Mouse (Mus musculus): ENCODE measurements around the gene Gm37240. TPM values are rescaled to one million over a fixed set of nuclear protein-coding genes. Genes with fewer than 3 reads are reported as not detected.
A peak's percentile ranks its signal among the peaks of the same experiment; 100 is the strongest.

The Gm37240 gene
- polyA plus RNA-seq, 1 experiment from 2014 or later = 0.48 TPM

DNA sequence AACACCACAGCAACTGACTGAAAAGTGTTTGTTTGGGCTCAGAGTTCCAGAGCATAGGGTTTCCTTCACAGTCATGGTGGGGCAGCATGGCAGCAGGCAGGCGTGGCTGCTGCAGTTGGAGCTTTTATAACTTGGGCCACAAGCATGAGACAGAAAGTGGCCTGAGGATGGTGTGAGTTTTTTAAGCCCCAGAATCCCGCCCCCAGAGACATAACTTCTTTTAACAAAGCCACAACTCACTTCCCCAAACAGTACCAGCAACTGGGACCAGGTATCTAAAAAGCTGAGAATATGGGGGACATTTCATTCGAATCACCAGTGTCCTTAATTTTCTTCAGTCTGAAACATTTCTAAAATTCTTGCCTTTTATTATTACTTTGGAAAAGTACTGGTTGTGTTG lies 1049.3 kb downstream of the Gm37240 start:
- no peaks in the 10 kb centered on the region for H3K27me3 ChIP-seq
- H3K4me3 ChIP-seq = no peak overlapping the region
- 84% methylated on average over 3 of the region's 3 CpGs for WGBS
- ATAC-seq = no peak
- no peaks in the 10 kb centered on the region for H3K9me3 ChIP-seq (replicated peaks)
- H3K27ac ChIP-seq = no peak overlapping the region
- no peaks in the 10 kb centered on the region for H3K4me1 ChIP-seq
- H3K9ac ChIP-seq = no peak overlapping the region
- no peak overlapping the region for H3K4me2 ChIP-seq
- H3K36me3 ChIP-seq (ENCODE audit: poor library complexity, severe bottlenecking) = no peaks in the 10 kb centered on the region

DNA sequence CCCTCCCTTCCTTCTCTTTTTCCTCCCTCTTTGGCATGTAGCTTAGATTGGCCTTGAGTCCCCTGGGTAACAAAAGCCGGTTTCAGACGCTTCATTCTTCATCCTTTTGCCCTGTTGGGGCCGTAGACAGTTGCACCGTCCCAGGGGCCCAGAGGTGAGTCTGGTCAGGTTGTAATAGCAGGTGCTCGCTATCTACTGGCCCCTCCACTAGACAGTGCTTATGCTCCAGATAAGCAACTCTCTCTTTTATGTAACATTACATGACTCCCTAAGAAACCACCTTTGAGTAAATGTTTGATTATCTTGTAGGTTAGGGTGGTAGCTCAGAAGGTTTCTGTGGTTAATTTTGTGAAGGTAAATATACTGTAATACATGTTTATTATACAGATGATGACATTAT lies 1051.3 kb downstream of the Gm37240 start:
- no peak for ATAC-seq
- Histone ChIP-seq H3K4me2 (no peak overlapping the region), H3K36me3 (ENCODE audit: poor library complexity, severe bottlenecking) (no peaks in the 10 kb centered on the region), H3K4me3 (no peak overlapping the region), H3K9ac (no peak overlapping the region), H3K27ac (no peak overlapping the region), H3K27me3 (no peaks in the 10 kb centered on the region), H3K4me1 (no peaks in the 10 kb centered on the region), H3K9me3 (replicated peaks) (no peaks in the 10 kb centered on the region)
- 82% methylated on average over 5 of the region's 5 CpGs for WGBS

DNA sequence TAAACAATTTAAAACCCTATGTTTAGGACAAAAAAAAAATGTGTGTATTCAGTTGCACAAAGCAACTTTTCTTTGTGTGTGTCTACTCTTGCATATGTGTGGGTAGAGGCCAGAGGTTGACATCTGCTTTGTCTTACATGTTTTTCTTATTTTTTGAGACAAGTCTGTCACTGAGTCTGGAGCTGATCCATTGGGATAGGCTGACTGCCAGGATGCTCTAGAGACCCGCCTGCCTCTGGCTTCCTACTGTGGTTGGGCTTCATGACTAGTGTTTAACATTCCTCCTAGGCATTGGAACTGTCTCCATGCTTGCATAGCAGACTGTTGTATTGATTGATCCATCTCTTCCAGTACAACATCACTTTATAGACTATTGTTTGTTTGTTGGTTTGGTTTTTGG lies 1058.0 kb downstream of the Gm37240 start:
- 70% methylated on average over 1 of the region's 1 CpGs for WGBS
- H3K4me2 ChIP-seq = no peak overlapping the region
- H3K9me3 ChIP-seq (replicated peaks) = no peaks in the 10 kb centered on the region
- peaks cover 7% of the 10 kb centered on the region; the same call in 1 of the 2 replicates for H3K4me1 ChIP-seq
- H3K36me3 ChIP-seq (ENCODE audit: poor library complexity, severe bottlenecking) = no peaks in the 10 kb centered on the region
- H3K27ac ChIP-seq = no peak overlapping the region
- no peak for ATAC-seq
- no peak overlapping the region for H3K9ac ChIP-seq
- no peak overlapping the region for H3K4me3 ChIP-seq
- H3K27me3 ChIP-seq = no peaks in the 10 kb centered on the region

DNA sequence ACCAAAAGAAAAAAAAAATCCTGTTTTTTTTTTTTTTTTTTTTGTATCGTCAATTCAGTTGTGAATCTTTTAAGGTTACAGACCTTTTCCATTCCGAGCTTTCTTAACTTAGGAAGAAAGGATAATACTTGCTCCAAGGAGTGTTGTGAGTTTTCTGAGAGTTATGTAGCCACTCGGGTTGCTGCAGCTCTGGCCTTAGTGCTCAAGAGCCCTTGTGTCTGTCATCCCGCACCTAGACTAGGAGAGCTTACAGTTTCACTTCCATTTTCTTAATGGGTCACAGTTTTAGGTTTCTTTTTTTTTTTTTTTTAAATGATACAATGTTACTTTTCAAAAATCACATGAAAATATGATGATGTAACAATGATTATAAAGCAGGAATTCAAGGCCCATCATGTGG lies 1059.7 kb downstream of the Gm37240 start:
- Histone ChIP-seq H3K27me3 (no peaks in the 10 kb centered on the region), H3K4me1 (peaks cover 7% of the 10 kb centered on the region; the same call in 1 of the 2 replicates), H3K27ac (no peak overlapping the region), H3K4me3 (no peak overlapping the region), H3K4me2 (no peak overlapping the region), H3K36me3 (ENCODE audit: poor library complexity, severe bottlenecking) (no peaks in the 10 kb centered on the region), H3K9ac (no peak overlapping the region), H3K9me3 (replicated peaks) (no peaks in the 10 kb centered on the region)
- ATAC-seq = no peak
- 90% methylated on average over 4 of the region's 4 CpGs for WGBS

DNA sequence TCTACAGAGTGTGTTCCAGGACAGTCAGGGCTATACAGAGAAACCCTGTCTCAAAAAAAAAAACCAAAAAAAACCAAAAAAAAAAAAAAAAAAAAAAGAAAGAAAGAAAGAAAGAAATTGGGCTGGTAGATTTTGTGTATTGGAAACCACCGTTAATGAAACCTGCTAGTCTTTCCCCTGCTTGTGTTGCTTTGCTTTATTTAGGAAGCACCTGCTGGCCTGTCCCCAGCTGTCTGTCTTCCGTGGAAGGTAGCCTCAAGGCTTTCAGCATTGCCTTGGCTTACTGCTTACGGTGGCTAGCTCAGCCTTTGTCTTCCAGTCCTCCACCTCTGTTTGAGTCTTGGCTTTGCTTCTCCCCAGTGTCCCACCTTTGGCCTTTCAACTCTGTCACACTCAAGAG lies 1060.4 kb downstream of the Gm37240 start:
- Histone ChIP-seq H3K36me3 (ENCODE audit: poor library complexity, severe bottlenecking) (no peaks in the 10 kb centered on the region), H3K4me2 (no peak overlapping the region), H3K4me3 (no peak overlapping the region), H3K4me1 (peaks cover 7% of the 10 kb centered on the region; the same call in 1 of the 2 replicates), H3K9ac (no peak overlapping the region), H3K9me3 (replicated peaks) (no peaks in the 10 kb centered on the region), H3K27me3 (no peaks in the 10 kb centered on the region), H3K27ac (no peak overlapping the region)
- 65% methylated on average over 3 of the region's 3 CpGs for WGBS
- ATAC-seq = no peak

DNA sequence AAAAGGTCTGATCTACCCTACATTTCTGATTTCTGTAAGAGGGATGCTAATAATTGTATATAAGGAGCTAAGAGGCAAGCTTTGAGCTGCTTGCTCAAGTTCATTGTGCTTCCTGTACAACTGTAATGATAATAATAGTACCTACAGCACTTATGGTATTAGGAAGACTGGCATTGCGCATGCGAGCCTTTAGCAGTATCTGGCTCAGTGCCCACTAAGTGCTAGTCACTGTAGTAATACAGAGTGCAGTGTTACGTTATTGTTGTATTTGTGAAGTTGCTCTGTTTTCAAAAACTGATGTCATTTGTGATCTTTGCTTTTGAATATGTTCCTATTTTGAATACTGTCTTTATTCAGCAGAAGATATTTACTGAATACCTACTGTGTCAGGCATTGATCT lies 1060.9 kb downstream of the Gm37240 start:
- no peak for ATAC-seq
- Histone ChIP-seq H3K9ac (no peak overlapping the region), H3K9me3 (replicated peaks) (no peaks in the 10 kb centered on the region), H3K36me3 (ENCODE audit: poor library complexity, severe bottlenecking) (no peaks in the 10 kb centered on the region), H3K4me3 (no peak overlapping the region), H3K27ac (no peak overlapping the region), H3K4me1 (peaks cover 7% of the 10 kb centered on the region; the same call in 1 of the 2 replicates), H3K4me2 (no peak overlapping the region), H3K27me3 (no peaks in the 10 kb centered on the region)
- WGBS = 74% methylated on average over 3 of the region's 3 CpGs

DNA sequence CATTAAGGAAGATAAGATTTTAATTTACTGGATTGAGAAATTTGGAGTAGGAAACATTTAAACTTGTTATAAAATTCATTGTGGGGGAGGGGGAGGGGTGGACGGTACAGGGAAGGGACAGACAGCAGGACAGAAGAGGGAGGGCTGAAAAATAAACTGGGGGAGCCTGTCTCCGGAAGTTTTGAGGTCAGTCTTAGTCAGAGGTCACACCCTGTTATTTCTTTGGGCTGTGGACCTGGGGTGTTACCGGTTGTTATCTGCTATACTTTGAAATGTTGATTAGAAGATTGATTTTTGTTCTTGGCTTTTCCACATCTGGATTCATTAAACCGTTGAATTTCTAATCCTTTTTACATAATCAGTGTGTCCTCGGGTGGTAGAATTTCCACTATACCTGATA lies 1061.3 kb downstream of the Gm37240 start:
- Histone ChIP-seq H3K27ac (no peak overlapping the region), H3K4me3 (no peak overlapping the region), H3K27me3 (no peaks in the 10 kb centered on the region), H3K9ac (no peak overlapping the region), H3K36me3 (ENCODE audit: poor library complexity, severe bottlenecking) (no peaks in the 10 kb centered on the region), H3K9me3 (replicated peaks) (no peaks in the 10 kb centered on the region), H3K4me1 (peaks cover 7% of the 10 kb centered on the region; the same call in 1 of the 2 replicates), H3K4me2 (no peak overlapping the region)
- WGBS = 75% methylated on average over 5 of the region's 5 CpGs
- ATAC-seq = no peak

DNA sequence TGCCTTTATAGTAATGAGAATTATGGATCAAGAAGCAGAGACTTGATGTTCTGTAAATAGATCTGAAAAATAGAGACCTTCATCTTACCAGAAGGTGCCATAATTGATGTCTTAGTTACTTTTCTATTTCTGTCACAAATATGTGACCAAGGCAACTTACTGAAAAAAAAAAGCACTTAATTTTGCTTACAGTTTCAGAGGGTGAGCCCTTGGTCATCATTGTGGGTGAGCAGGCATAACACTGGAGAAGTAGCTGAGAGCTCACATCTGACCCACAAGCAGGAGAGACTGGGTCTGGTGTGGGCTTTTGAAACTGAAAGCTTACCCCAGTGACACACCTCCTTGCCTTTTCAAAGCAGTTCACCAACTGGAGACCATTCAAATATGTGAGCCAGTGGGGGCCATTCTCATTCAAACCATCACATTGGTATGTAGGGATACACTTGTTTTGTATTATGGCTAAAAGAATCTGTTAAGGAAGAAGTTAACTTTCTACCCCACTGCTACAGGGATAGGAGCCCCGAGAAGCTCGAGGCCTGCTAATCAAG lies 1066.6 kb downstream of the Gm37240 start:
- 43% methylated on average over 2 of the region's 2 CpGs for WGBS
- H3K9ac ChIP-seq = no peak overlapping the region
- ATAC-seq = no peak
- H3K4me3 ChIP-seq = no peak overlapping the region
- H3K27ac ChIP-seq = no peak overlapping the region
- no peaks in the 10 kb centered on the region for H3K9me3 ChIP-seq (replicated peaks)
- H3K4me2 ChIP-seq = no peak overlapping the region
- H3K27me3 ChIP-seq = no peaks in the 10 kb centered on the region
- H3K36me3 ChIP-seq (ENCODE audit: poor library complexity, severe bottlenecking) = no peaks in the 10 kb centered on the region
- peaks cover 14% of the 10 kb centered on the region for H3K4me1 ChIP-seq

DNA sequence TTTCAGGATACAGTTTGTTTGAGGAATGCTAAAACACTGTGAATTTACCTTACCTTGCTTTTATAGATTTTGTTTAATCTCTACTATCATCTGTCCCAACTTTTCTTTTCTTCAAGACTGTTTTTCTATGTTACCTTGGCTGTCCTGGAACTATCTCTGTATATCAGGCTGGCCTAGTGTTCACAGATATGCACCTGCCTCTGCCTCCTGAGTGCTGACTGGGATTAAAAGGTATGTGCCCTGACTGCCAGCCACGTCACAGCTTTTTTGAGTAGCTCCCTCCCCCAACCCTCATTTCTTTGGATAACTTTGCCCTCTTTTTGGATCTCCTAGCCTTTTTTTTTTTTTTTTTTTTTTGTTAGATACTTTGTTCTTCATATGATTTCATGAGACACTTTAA lies 1070.4 kb downstream of the Gm37240 start:
- Histone ChIP-seq H3K4me3 (no peak overlapping the region), H3K36me3 (ENCODE audit: poor library complexity, severe bottlenecking) (no peaks in the 10 kb centered on the region), H3K4me2 (no peak overlapping the region), H3K27ac (no peak overlapping the region), H3K9ac (no peak overlapping the region), H3K9me3 (replicated peaks) (no peaks in the 10 kb centered on the region), H3K27me3 (no peaks in the 10 kb centered on the region), H3K4me1 (peaks cover 31% of the 10 kb centered on the region)
- ATAC-seq = no peak
- WGBS = 50% methylated on average over 1 of the region's 1 CpGs

DNA sequence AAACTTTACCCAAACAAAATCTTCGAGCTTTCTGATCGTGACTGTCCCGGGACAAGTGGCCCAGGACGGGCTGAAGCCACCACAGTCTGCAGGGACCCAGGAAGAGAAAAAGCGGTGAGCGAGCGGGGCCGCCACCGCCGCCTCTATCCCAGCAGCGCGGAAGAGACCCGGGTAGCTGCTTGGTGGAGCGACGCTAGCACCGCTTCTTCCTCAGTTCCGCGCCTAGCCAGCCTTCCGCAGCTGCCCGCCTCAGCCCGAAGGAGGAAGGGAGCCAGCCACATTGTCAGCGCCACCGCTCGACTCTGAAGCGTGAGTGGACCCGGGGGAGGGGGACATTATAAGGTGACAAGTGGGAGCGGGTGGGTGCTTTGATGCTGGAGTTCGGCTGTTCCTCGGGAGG lies 1071.9 kb downstream of the Gm37240 start:
- Histone ChIP-seq H3K36me3 (ENCODE audit: poor library complexity, severe bottlenecking) (no peaks in the 10 kb centered on the region), H3K4me1 (peaks cover 31% of the 10 kb centered on the region), H3K4me2 (peak overlapping the region; percentile 98), H3K27me3 (no peaks in the 10 kb centered on the region), H3K27ac (peak overlapping the region; percentile 98), H3K9me3 (replicated peaks) (no peaks in the 10 kb centered on the region), H3K4me3 (peak overlapping the region; percentile 98), H3K9ac (peak overlapping the region; percentile 94)
- WGBS = 1% methylated on average over 23 of the region's 29 CpGs
- no peak; the same call in 1 of the 2 replicates for ATAC-seq

DNA sequence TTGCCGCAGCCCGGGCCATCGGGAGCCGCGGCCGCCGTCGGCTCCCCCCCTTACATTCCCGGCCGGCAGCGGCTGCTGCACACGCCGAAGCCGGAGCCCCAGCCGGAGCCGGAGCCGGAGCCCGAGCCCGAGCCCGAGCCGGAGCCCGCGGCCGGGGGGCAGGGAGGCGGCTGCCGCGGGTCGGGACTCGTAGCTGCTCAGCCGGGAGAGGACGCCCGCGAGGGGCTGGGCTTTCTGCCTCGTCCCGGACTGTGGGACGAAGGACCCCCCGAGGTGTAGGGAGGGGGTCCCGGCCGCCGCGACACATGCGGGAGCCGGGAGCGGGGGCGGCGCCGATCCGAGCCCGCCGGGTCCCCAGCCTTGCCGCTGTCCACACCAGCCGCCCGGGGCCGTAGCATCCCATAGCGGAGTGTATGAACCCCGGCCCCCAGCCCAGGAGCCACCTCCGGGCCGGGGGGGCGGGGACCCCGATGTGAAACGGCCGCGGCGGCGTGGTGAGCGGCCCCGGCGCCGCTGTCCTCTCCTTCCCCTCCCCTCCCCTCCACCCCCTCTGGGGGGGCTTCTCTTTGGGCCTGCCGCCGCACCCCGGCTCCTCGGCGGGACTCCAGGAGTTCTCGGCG lies 1072.4 kb downstream of the Gm37240 start, which contains the start of gene Fbxw7:
Fbxw7 (plus strand) TSS at position 507 of the 620 bp plus-strand sequence.
- Histone ChIP-seq H3K27ac (peak within 1 kb of the TSS; percentile 98), H3K4me1 (peaks cover 31% of the 10 kb centered on the region), H3K36me3 (ENCODE audit: poor library complexity, severe bottlenecking) (no peaks in the 10 kb centered on the region), H3K4me2 (peak within 1 kb of the TSS; percentile 98), H3K9me3 (replicated peaks) (no peaks in the 10 kb centered on the region), H3K4me3 (peak within 1 kb of the TSS; percentile 98), H3K9ac (peak within 1 kb of the TSS; percentile 94), H3K27me3 (no peaks in the 10 kb centered on the region)
- peak; percentile 64 for ATAC-seq
- under 1% methylated on average over 36 of the region's 76 CpGs for WGBS

DNA sequence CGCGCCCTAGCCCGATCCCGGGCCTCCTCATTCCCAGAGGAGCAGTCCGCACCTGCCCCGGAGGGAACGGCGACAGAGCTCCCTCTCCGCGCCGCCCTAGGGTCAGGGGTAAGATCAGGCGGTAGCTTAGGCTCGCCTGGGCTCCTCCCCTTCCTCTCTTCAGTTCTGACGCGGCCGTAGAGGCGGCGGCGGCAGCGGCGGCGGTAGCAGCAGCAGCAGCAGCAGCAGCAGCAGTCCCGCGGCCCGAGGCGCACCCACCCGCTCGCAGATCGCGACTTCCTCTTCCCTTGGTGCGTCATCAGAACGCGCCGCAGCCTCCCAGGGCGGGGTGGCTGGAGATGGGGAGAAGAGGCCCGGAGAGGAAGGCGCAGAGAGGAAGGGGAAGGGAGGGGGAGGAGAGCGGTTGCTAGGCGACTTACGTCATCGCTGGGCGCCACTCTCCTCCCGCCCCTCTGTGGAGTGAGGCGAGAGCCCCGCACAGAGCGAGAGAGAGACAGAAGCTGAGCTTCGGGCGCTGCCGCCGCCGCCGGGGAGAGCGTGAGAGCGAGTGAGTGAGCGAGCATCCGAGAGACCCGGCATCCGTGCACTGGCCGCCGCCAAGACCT lies 1073.1 kb downstream of the Gm37240 start:
- H3K4me2 ChIP-seq = peak overlapping the region; percentile 98
- WGBS = under 1% methylated on average over 54 of the region's 60 CpGs
- ATAC-seq = peak; percentile 98
- H3K27me3 ChIP-seq = no peaks in the 10 kb centered on the region
- H3K9ac ChIP-seq = peak overlapping the region; percentile 94
- peaks cover 31% of the 10 kb centered on the region for H3K4me1 ChIP-seq
- H3K4me3 ChIP-seq = peak overlapping the region; percentile 98
- H3K36me3 ChIP-seq (ENCODE audit: poor library complexity, severe bottlenecking) = no peaks in the 10 kb centered on the region
- H3K9me3 ChIP-seq (replicated peaks) = no peaks in the 10 kb centered on the region
- peak overlapping the region; percentile 98 for H3K27ac ChIP-seq
